Mouse (Mus musculus) ES-Bruce4 (cell line): ENCODE results near the gene Spsb4. TPM values are rescaled to one million over a fixed set of nuclear protein-coding genes. Genes with fewer than 3 reads are reported as not detected.

Experiments
- H3K27ac ChIP-seq: 2 replicates; pipeline ENCODE4 v1.5.1; 2012; ENCODE audit warnings: low read length, inconsistent platforms; ENCODE audit not compliant: insufficient read depth
- H3K27me3 ChIP-seq: 2 replicates; pipeline ENCODE4 v1.6.1; 2012; ENCODE audit warnings: mild to moderate bottlenecking, low read length, inconsistent platforms; ENCODE audit not compliant: control insufficient read depth, poor library complexity, insufficient read depth, severe bottlenecking
- H3K36me3 ChIP-seq: 2 replicates; pipeline ENCODE4 v1.6.1; 2012; ENCODE audit warnings: inconsistent platforms, mild to moderate bottlenecking, low read length, moderate library complexity; ENCODE audit not compliant: control insufficient read depth, poor library complexity, insufficient read depth, severe bottlenecking
- H3K4me1 ChIP-seq: one replicate; pipeline ENCODE4 v1.8.1; 2011; ENCODE audit warnings: low read length; ENCODE audit not compliant: control insufficient read depth, insufficient read depth
- H3K4me3 ChIP-seq: 2 replicates; pipeline ENCODE4 v1.5.1; 2011; ENCODE audit warnings: low read depth, mild to moderate bottlenecking, low read length
- H3K9ac ChIP-seq: 2 replicates; pipeline ENCODE4 v1.6.1; 2012; ENCODE audit warnings: low read depth, mild to moderate bottlenecking, inconsistent platforms; ENCODE audit not compliant: poor library complexity, severe bottlenecking
- H3K9me3 ChIP-seq: replicated peaks from 2 replicates; pipeline ENCODE4 v1.6.1; 2012; ENCODE audit warnings: mild to moderate bottlenecking, low read length, inconsistent platforms; ENCODE audit not compliant: control insufficient read depth, poor library complexity, insufficient read depth, severe bottlenecking
- CTCF ChIP-seq: IDR thresholded peaks from one replicate; pipeline ENCODE4 v1.8.1; 2011; ENCODE audit warnings: low read depth, low read length
- EP300 ChIP-seq: IDR thresholded peaks from 2 replicates; pipeline ENCODE4 v1.6.1; 2011; ENCODE audit warnings: low read depth, low read length; ENCODE audit not compliant: insufficient read depth
- POLR2A ChIP-seq: IDR thresholded peaks from one replicate; pipeline ENCODE4 v1.8.1; 2011; ENCODE audit warnings: low read length; ENCODE audit not compliant: insufficient read depth
- polyA plus RNA-seq: library from polyadenylated mRNA; stranded (reverse); fragments of >200 nt; gene quantifications from 2 replicates; pipeline ENCODE4 v1.2.4, GENCODE M21; 2011; ENCODE audit warnings: low read depth; ENCODE audit not compliant: missing spikeins, insufficient read depth, insufficient read length

The Spsb4 gene
- polyA plus RNA-seq, 1 experiment: 1.9 TPM

DNA sequence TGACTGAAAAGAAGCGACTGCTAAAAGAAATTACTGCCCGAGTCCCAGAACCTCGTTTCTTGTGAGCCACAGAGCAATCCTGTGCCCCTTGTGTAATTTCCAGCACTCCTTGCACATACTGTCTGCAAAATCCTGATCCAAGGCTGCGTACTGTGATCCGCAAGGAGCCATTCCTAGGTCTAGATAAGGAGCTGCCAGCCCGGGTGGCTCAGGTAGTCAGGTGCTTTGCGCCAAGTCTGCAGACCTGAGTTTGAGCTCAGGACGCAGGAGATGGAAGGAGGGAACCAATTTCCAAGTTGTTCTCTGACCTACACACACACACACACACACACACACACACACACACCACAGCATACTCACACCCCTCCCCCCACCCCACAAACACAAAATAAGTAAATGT, 16.0 kb downstream of the Spsb4 start:
- no peak overlapping the region for H3K27ac ChIP-seq
- no peak overlapping the region for H3K4me3 ChIP-seq
- H3K4me1 ChIP-seq: peaks cover 1% of the 10 kb centered on the region
- no peaks in the 10 kb centered on the region for H3K9me3 ChIP-seq
- TF ChIP-seq POLR2A (no peak), CTCF (no peak)
- H3K36me3 ChIP-seq: no peaks in the 10 kb centered on the region
- no peak overlapping the region for H3K9ac ChIP-seq
- H3K27me3 ChIP-seq: no peaks in the 10 kb centered on the region

DNA sequence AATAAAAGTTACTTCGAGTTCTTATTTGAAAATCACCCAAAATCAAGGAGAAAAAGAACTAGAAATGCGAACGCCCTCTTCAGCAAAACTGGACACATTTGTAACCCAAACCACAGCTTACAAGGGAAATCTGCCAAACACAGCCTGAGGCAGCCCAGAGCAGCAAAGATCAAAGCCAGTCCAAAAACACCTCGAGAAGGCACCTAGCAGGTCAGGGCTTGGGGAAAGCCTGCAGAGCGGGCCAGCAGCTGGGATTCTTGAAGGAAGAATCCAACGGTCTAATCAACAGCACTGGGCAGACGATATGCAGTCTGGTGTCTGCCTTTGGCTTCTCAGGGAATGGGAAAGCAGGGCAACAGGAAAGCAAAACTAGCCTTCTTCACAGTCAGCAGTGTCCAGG, 16.6 kb downstream of the Spsb4 start:
- H3K27ac ChIP-seq: no peak overlapping the region
- no peaks in the 10 kb centered on the region for H3K9me3 ChIP-seq
- no peak overlapping the region for H3K4me3 ChIP-seq
- no peaks in the 10 kb centered on the region for H3K36me3 ChIP-seq
- peaks cover 1% of the 10 kb centered on the region for H3K4me1 ChIP-seq
- no peak for TF ChIP-seq CTCF
- no peak for TF ChIP-seq EP300
- TF ChIP-seq POLR2A: no peak
- no peak overlapping the region for H3K9ac ChIP-seq
- H3K27me3 ChIP-seq: no peaks in the 10 kb centered on the region

DNA sequence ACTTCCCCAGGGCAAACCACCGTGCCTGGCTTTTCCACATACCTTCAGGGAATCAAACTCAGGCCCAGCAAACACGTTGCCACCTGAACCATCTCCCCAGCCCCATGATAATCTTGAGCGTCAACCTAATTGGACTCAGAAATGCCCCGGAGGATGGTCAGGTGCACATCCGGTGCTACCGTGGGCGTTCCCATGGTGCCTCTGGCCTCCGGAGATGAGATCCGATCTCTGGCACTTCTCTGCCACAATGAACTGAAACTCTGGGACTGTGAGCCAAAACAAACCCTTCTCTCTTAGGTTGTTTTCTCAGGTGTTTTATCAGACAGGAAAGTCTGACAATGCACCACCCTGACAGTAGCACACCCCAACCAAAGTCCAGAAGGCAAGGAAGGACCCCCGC, 17.2 kb downstream of the Spsb4 start:
- Histone ChIP-seq H3K36me3 (no peaks in the 10 kb centered on the region), H3K27me3 (no peaks in the 10 kb centered on the region), H3K9ac (no peak overlapping the region), H3K4me1 (peaks cover 1% of the 10 kb centered on the region), H3K9me3 (no peaks in the 10 kb centered on the region), H3K27ac (no peak overlapping the region), H3K4me3 (no peak overlapping the region)
- TF ChIP-seq POLR2A (no peak), CTCF (no peak), EP300 (no peak)

GRCm38 (mm10) chr9:96995717-96996116, 22.9 kb downstream of the Spsb4 start:
- TF ChIP-seq EP300 (no peak), POLR2A (no peak), CTCF (no peak)
- Histone ChIP-seq H3K9ac (no peak overlapping the region), H3K9me3 (no peaks in the 10 kb centered on the region), H3K27ac (no peak overlapping the region), H3K4me1 (no peaks in the 10 kb centered on the region), H3K27me3 (no peaks in the 10 kb centered on the region), H3K4me3 (peak overlapping the region; percentile 3), H3K36me3 (no peaks in the 10 kb centered on the region)

DNA sequence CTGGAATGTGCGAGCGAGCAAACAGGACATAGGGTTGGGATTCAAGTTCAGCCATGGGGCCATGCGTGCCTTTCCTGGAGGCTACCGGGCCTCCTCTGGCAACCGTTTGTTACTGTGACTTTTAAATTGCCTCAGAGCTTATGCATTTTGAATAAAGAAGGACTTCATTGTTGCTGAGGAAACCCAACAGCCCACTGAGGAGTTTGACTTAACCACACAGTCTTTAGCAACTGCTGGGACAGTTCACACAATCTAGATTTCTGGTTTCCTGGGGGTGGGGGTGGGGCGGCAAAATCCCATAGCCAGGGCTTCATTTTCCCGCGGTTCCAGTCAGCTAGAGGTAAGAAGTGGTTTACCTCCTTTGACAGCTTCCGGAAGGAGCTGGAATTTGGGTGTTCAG, 23.9 kb downstream of the Spsb4 start:
- Histone ChIP-seq H3K27me3 (no peaks in the 10 kb centered on the region), H3K4me1 (no peaks in the 10 kb centered on the region), H3K9me3 (no peaks in the 10 kb centered on the region), H3K36me3 (no peaks in the 10 kb centered on the region), H3K4me3 (no peak overlapping the region), H3K27ac (no peak overlapping the region), H3K9ac (no peak overlapping the region)
- no peak for TF ChIP-seq EP300
- TF ChIP-seq CTCF: no peak
- no peak for TF ChIP-seq POLR2A

GRCm38 (mm10) chr9:96991118-96991517, 27.5 kb downstream of the Spsb4 start:
- H3K4me3 ChIP-seq: no peak overlapping the region
- no peaks in the 10 kb centered on the region for H3K36me3 ChIP-seq
- H3K9me3 ChIP-seq: no peaks in the 10 kb centered on the region
- TF ChIP-seq EP300: no peak
- no peak overlapping the region for H3K9ac ChIP-seq
- H3K27ac ChIP-seq: no peak overlapping the region
- H3K4me1 ChIP-seq: no peaks in the 10 kb centered on the region
- H3K27me3 ChIP-seq: no peaks in the 10 kb centered on the region
